Mouse (Mus musculus) CH12F3 (cell line): ENCODE measurements around the gene Tmem45a.

Experiments used
- in situ Hi-C: fragments of 300-500 bp; cut with MboI; formaldehyde crosslinking; loops from 2 replicates; pipeline ENCODE4 v1.14.3; 2020; ENCODE audit warnings: low sequenced_read_pairs

The Tmem45a gene

DNA sequence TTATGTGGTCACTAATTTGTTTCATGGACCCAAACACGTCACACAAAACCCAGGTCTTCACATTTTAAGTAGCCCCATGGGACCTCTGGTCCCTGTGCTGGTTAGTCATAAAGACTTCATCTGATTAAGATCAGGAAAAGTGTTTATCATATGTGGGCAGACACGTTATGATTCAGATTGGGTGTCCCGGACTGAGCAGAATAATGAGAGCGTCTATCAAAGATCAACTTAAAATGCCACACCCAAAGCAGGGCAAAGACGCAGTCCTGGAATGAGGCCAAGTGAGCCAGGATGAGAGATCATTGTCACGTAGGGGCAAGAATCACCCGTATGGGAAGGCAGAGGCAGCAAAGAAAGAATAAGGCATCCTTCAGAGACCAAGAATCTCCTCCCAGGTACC, 87.1 kb downstream of the Tmem45a start:
- in situ Hi-C loops: loop anchor here (25.0 kb wide), 1 partner anchor 263 kb away; the partner anchor contains the start of gene Tmem45a2

DNA sequence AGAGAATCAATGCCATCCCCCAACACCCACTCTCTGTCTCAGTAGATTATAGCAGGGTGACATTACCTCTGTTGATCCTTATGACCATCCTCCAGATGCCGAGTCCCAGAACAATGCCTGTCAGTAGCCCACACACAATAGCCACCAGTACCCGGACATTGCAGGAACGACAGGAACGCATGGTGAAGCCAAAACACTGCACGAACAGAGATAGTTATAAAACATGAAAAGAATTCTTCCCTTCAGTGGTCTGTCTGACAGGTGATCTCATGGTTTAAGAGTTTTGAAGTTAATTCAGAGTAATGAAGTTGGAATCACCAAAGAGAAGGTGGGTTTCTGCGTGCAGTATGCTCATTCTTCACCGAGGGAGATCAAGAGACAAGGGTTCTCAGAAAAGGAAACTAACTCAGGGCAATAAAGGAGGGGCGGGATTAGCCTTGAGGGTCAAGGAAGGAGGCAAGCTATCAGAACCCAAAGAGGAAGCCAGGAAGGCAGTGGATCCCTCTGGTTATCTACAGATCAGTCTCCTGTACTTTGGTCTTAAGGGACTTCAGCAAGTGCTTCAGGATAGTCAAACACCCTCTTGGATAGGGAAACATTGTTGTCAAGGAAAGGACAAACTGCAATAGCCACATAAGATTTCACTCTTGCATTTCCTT, 90.4 kb downstream of the Tmem45a start, which contains the start of gene Adgrg7:
Gene Adgrg7 (minus strand): TSS at position 375 of the 659 bp plus-strand sequence.
- in situ Hi-C loops: loop anchor here (25.0 kb wide), 1 partner anchor 267 kb away; the partner anchor contains the start of gene Tmem45a2

DNA sequence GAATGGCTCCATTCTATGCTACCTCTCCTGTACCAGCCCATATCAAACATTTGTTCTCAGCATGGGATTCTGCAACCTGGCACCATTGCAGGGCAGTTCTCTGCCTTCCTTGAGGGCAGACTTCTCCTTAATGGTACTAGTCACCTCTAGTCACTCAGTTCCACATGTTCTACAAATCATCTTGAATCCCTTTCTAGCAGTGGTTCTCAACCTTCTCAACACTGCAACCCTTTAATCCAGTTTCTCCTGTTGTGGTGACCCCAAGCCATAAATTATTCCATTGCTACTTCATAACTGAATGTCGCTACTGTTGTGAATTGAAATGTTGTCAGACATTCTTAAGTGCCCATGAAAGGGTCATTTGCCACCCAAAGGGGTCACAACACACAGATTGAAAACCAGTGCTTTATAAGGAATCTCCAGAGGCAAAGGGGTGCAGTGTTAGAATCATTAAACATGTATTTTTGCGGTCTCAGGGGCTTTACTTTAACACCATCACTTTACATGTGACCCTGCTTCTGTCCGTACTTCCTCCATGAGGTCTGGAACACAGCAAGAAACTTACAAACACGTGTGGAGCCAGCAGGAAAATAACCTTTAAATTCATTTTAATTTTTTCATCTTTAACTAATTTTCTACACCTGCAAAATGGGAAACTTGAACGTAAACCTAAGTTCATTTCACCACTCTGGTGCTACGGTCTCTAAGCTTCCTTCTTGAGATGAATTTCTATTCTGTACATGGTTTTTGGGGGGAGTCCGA, 91.4 kb downstream of the Tmem45a start:
- in situ Hi-C loops: loop anchor here (25.0 kb wide), 1 partner anchor 268 kb away; the partner anchor contains the start of gene Tmem45a2

DNA sequence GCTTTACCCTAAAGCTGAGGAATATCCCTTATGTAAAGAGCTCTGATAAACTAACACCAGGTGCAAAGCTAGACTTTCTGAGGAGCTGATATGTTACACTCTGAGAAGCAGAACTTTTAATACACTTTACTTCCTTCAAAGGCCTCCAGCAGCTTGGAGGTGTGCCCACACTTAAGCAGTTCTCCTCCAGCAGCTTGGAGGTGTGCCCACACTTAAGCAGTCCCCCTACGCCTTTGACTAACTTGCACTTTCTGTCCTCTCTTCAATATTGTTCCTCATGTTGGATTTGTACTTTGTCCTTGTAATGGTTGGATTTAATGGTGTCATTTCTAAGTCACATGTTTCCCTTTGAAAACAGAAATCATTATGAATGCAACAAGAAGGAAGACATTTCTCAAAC, 92.2 kb downstream of the Tmem45a start:
- in situ Hi-C loops: loop anchor here (25.0 kb wide), 1 partner anchor 269 kb away; the partner anchor contains the start of gene Tmem45a2

- in situ Hi-C loops: loop anchor here (25.0 kb wide), 1 partner anchor 276 kb away; the partner anchor contains the start of gene Tmem45a2
Measured at GRCm38 (mm10) chr16:56785943-56786342, 100.0 kb downstream of the Tmem45a start.

DNA sequence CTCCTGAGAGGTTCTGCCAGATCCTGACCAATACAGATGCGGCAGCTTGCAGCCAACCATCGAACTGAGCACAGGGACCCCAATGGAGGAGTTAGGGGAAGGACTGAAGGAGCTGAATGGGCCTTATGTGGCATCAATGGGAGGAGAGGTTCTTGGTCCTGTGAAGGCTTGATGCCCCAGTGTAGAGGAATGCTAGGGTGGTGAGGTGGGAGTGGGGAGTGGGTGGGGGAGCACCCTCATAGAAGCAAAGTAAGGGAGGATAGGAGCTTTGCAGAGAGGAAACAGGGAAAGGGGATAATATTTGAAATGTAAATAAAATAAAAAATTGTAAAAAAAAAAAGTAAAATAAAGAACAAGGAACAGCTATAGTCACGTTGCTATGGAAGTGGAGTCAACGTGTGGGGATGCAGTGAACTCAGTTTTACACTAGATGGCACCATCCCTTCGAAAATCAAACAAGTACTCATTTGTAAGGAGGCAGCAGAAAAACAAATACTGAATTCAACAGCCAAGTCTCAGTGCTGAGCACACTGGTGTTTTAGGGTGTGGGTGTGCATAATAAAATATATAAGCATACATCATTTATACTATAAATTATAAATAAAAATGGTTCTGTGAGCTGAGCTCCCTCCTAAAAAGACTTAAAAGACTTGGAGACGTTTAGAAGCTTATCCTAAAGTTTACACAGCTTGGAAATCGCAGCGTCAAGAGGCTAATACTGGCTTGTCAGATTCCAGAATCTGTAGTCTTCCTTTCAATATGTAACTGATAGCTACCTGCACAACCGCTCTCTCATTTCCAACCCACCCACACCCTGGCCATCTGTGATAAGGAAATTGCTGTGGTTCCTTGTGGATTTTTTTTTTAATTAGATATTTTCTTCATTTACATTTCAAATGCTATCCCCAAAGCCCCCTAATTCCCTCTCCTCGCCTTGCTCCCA, 114.5 kb downstream of the Tmem45a start:
- in situ Hi-C loops: no loop called here
